7 mouse cellular contexts compared by ENCODE assay signal in the genomic region with DNA sequence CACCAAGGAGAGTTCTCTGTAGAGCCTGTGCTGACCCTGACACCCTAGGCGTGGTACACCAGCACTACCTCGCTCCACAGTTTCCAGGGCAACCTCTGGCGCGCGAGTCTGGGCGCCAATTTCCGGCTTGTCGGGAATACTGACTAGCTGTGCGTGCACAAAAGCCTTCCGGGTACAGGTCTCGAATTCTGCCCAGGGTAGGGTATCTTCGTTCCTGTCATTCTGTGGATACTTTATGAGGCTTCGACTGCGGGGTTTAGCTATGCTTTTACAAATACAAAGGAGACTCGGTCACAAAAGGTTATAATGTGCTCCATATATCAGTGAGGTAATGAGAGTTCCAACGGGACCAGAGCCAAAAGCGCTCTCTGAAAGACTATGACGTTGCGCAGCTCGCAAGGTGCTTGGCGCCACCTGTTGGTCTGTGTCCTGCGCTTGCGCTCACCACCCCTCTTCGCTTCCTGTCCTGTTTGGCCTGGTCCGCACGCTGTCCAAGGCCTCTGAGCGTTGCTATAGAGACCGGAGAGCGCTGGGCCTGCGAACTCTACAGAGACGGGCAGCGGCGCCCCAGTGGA. TPM values are rescaled to one million over a fixed set of nuclear protein-coding genes. Genes with fewer than 3 reads are reported as not detected.
A peak's percentile ranks its signal among the peaks of the same experiment; 100 is the strongest.
DNase-seq lines count a peak whose midpoint lies in the region; ATAC-seq lines count a peak whose summit lies in the region.

A gene (minus strand): TSS at position 153 of the 575 bp plus-strand sequence.
A gene (plus strand): TSS at position 265 of the 575 bp plus-strand sequence.

- H3K9ac ChIP-seq in embryonic facial prominence, embryonic 11.5 days (replicated peaks; ENCODE audit: low read length) = peak within 1 kb of the TSS; percentile 68
- peak within 1 kb of the TSS; percentile 72 for H3K9ac ChIP-seq in limb, embryonic 11.5 days (ENCODE audit: low read length)
- H3K9ac ChIP-seq in midbrain, embryonic 14.5 days (replicated peaks; ENCODE audit: low read length) = peak within 1 kb of the TSS; percentile 68

- WGBS in embryonic facial prominence, embryonic 11.5 days = 0% methylated on average over 33 of the region's 33 CpGs
- WGBS in limb, embryonic 11.5 days = under 1% methylated on average over 33 of the region's 33 CpGs
- WGBS in midbrain, embryonic 14.5 days = under 1% methylated on average over 33 of the region's 33 CpGs

- H3K4me1 ChIP-seq in embryonic facial prominence, embryonic 11.5 days (ENCODE audit: control insufficient read depth, insufficient read depth, low read length) = no peaks in the 10 kb centered on the region; the same call in 1 of the 2 replicates
- 0 out of 2 replicates have a peak, but pooled peaks cover 2% of the 10 kb centered on the region for H3K4me1 ChIP-seq in limb, embryonic 11.5 days (ENCODE audit: control insufficient read depth, insufficient read depth, low read length)
- peaks cover 12% of the 10 kb centered on the region for H3K4me1 ChIP-seq in midbrain, embryonic 14.5 days (ENCODE audit: control insufficient read depth, insufficient read depth, low read length)

- no peaks in the 10 kb centered on the region; the same call in 1 of the 2 replicates for H3K36me3 ChIP-seq in embryonic facial prominence, embryonic 11.5 days (replicated peaks; ENCODE audit: control insufficient read depth, insufficient read depth, low read depth, low read length)
- peaks cover 6% of the 10 kb centered on the region; the same call in 1 of the 2 replicates for H3K36me3 ChIP-seq in limb, embryonic 11.5 days (ENCODE audit: control insufficient read depth, insufficient read depth, low read length)
- peaks cover 53% of the 10 kb centered on the region for H3K36me3 ChIP-seq in midbrain, embryonic 14.5 days (ENCODE audit: control insufficient read depth, insufficient read depth, low read length)

- peak; percentile 98 for ATAC-seq in embryonic facial prominence, embryonic 11.5 days (replicated peaks; ENCODE audit: insufficient number of reproducible peaks, low FRiP score, low TSS enrichment, low read depth)
- peak; percentile 96 for ATAC-seq in limb, embryonic 11.5 days (ENCODE audit: insufficient number of reproducible peaks, low FRiP score, low TSS enrichment, low read depth)
- ATAC-seq in midbrain, embryonic 14.5 days (ENCODE audit: low FRiP score, low TSS enrichment) = peak; percentile 94

- H3K4me3 ChIP-seq in embryonic facial prominence, embryonic 11.5 days (ENCODE audit: low read depth, low read length) = peak within 1 kb of the TSS; percentile 56
- H3K4me3 ChIP-seq in limb, embryonic 11.5 days (ENCODE audit: low read depth, low read length) = peak within 1 kb of the TSS; percentile 62
- H3K4me3 ChIP-seq in midbrain, embryonic 14.5 days (replicated peaks; ENCODE audit: low read depth, low read length) = peak within 1 kb of the TSS; percentile 58

- DNase-seq in adrenal gland, postnatal 14 days = peak; percentile 96
- DNase-seq in embryonic facial prominence, embryonic 11.5 days (ENCODE audit: low spot score) = peak; percentile 94
- peak; percentile 99 for DNase-seq in heart, adult 11 months
- DNase-seq in kidney, adult 18-20 months = peak; percentile 95
- DNase-seq in limb, embryonic 11.5 days (ENCODE audit: low spot score) = peak; percentile 93
- peak; percentile 96 for DNase-seq in midbrain, embryonic 14.5 days
- peak; percentile 82 to 88 for DNase-seq in spleen, adult 18-20 months

- H3K4me2 ChIP-seq in embryonic facial prominence, embryonic 11.5 days (ENCODE audit: low read depth, low read length) = peak within 1 kb of the TSS; percentile 75
- H3K4me2 ChIP-seq in limb, embryonic 11.5 days (ENCODE audit: low read depth, severe bottlenecking) = peak within 1 kb of the TSS; percentile 77
- H3K4me2 ChIP-seq in midbrain, embryonic 14.5 days (ENCODE audit: low read length) = peak within 1 kb of the TSS; percentile 76

- H3K27ac ChIP-seq in embryonic facial prominence, embryonic 11.5 days (replicated peaks; ENCODE audit: low read depth, low read length) = no peak within 1 kb of the TSS
- no peak within 1 kb of the TSS for H3K27ac ChIP-seq in limb, embryonic 11.5 days (replicated peaks; ENCODE audit: low read depth, low read length)
- peak within 1 kb of the TSS; percentile 79 for H3K27ac ChIP-seq in midbrain, embryonic 14.5 days (replicated peaks; ENCODE audit: low read depth, low read length)

- no peaks in the 10 kb centered on the region for H3K27me3 ChIP-seq in embryonic facial prominence, embryonic 11.5 days (ENCODE audit: control insufficient read depth, insufficient read depth, low read length)
- no peaks in the 10 kb centered on the region for H3K27me3 ChIP-seq in limb, embryonic 11.5 days (ENCODE audit: control insufficient read depth, insufficient read depth, low read length)
- H3K27me3 ChIP-seq in midbrain, embryonic 14.5 days (ENCODE audit: control insufficient read depth, insufficient read depth, low read length) = no peaks in the 10 kb centered on the region

- H3K9me3 ChIP-seq in embryonic facial prominence, embryonic 11.5 days (replicated peaks; ENCODE audit: control insufficient read depth, low read length) = no peaks in the 10 kb centered on the region
- no peaks in the 10 kb centered on the region for H3K9me3 ChIP-seq in limb, embryonic 11.5 days (ENCODE audit: control insufficient read depth, low read length)
- H3K9me3 ChIP-seq in midbrain, embryonic 14.5 days (ENCODE audit: control insufficient read depth, low read length) = no peaks in the 10 kb centered on the region

RNA-seq across cellular contexts. Expression of the first gene that starts in this region (rescaled TPM):
- total RNA-seq in adrenal gland, postnatal 14 days (2021) = 3.0 and 3.3 TPM in 2 replicates
- polyA plus RNA-seq in embryonic facial prominence, embryonic 11.5 days (2014; fragmentation: Nextera tagmentation; extraction: Ambion mirVana) = 5.3 and 6.9 TPM in 2 replicates
- polyA plus RNA-seq in limb, embryonic 11.5 days (2014; fragmentation: Nextera tagmentation; extraction: Ambion mirVana) = 4.1 and 5.1 TPM in 2 replicates
- polyA plus RNA-seq in midbrain, embryonic 14.5 days (2014; fragmentation: Nextera tagmentation; extraction: Ambion mirVana) = 9.1 and 11.2 TPM in 2 replicates

RNA-seq across cellular contexts. Expression of the second gene that starts in this region (rescaled TPM):
- 15.6 and 18.3 TPM in 2 replicates for total RNA-seq in adrenal gland, postnatal 14 days (2021)
- polyA plus RNA-seq in embryonic facial prominence, embryonic 11.5 days (2014; fragmentation: Nextera tagmentation; extraction: Ambion mirVana) = 27.3 and 32.0 TPM in 2 replicates
- polyA plus RNA-seq in limb, embryonic 11.5 days (2014; fragmentation: Nextera tagmentation; extraction: Ambion mirVana) = 22.4 and 24.8 TPM in 2 replicates
- 33.9 and 36.8 TPM in 2 replicates for polyA plus RNA-seq in midbrain, embryonic 14.5 days (2014; fragmentation: Nextera tagmentation; extraction: Ambion mirVana)
